Mouse (Mus musculus) erythroblast, embryonic 14.5 days (primary cell): ENCODE data around the gene Elf5.

Source experiments
- GATA1 ChIP-seq: IDR thresholded peaks from 2 replicates; pipeline ENCODE4 v1.6.1; 2012; ENCODE audit warnings: low read length, inconsistent platforms, mixed read lengths
- TAL1 ChIP-seq: IDR thresholded peaks from 3 replicates; pipeline ENCODE4 v1.6.1; 2012; ENCODE audit warnings: low read length, inconsistent platforms, mixed read lengths

DNA sequence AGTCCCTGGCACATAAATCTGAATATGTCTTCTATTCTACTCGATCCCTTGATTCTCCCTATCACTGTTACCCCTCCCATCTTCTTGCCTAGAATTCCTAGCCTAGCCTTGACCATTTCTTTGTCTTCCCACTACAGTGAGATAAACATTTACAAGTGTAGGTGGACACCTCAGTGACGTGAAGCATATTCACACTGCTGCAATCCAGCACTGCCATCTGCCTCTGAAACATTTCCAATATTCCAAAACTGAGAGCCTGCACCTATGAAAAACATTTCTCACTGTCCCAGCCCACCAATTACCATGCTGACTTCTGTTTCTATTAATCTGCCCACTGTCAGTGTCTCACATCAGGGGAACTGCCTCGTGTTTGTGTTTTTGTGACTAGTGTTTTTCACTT lies 5.2 kb upstream of the Elf5 start:
- TF ChIP-seq GATA1 = no peak
- TF ChIP-seq TAL1 = no peak
